Mouse (Mus musculus): ENCODE measurements around the gene Tpst1. TPM values are rescaled to one million over a fixed set of nuclear protein-coding genes. Genes with fewer than 3 reads are reported as not detected.
"Not testable (repeated sequence)": the region's sequence is repeated elsewhere in the genome, so short reads cannot be mapped to it uniquely, and the experiment has no call there.

The Tpst1 gene
- polyA plus RNA-seq, 1 experiment from 2014 or later = 72.9 TPM

- WGBS = 69% methylated on average over 2 of the region's 2 CpGs
- not testable (repeated sequence) for ATAC-seq (replicated peaks; ENCODE audit: insufficient number of reproducible peaks, low FRiP score, low TSS enrichment, low read depth); H3K4me1 ChIP-seq (ENCODE audit: control insufficient read depth, insufficient read depth, low read length); H3K27me3 ChIP-seq (ENCODE audit: control insufficient read depth, insufficient read depth, low read length); H3K4me2 ChIP-seq (ENCODE audit: low read depth, low read length); H3K4me3 ChIP-seq (ENCODE audit: low read depth, low read length); H3K9me3 ChIP-seq (replicated peaks; ENCODE audit: control insufficient read depth, low read length); DNase-seq (ENCODE audit: low spot score); H3K9ac ChIP-seq (replicated peaks; ENCODE audit: low read length); H3K27ac ChIP-seq (replicated peaks; ENCODE audit: low read depth, low read length); H3K36me3 ChIP-seq (replicated peaks; ENCODE audit: control insufficient read depth, insufficient read depth, low read depth, low read length)
Observed at GRCm38 (mm10) chr5:130036300-130036699, 36.8 kb upstream of the Tpst1 start.

GRCm38 (mm10) chr5:130037752-130038455 is 35.2 kb upstream of the Tpst1 start:
- WGBS = 64% methylated on average over 19 of the region's 19 CpGs
- H3K4me2 ChIP-seq (ENCODE audit: low read depth, low read length) = no peak overlapping the region
- no peak overlapping the region for H3K9ac ChIP-seq (replicated peaks; ENCODE audit: low read length)
- DNase-seq (ENCODE audit: low spot score) (peak; percentile 80), ATAC-seq (replicated peaks; ENCODE audit: insufficient number of reproducible peaks, low FRiP score, low TSS enrichment, low read depth) (no peak)
- no peak overlapping the region for H3K4me3 ChIP-seq (ENCODE audit: low read depth, low read length)
- no peaks in the 10 kb centered on the region; the same call in 1 of the 2 replicates for H3K36me3 ChIP-seq (replicated peaks; ENCODE audit: control insufficient read depth, insufficient read depth, low read depth, low read length)
- no peaks in the 10 kb centered on the region for H3K9me3 ChIP-seq (replicated peaks; ENCODE audit: control insufficient read depth, low read length)
- no peak overlapping the region for H3K27ac ChIP-seq (replicated peaks; ENCODE audit: low read depth, low read length)
- no peaks in the 10 kb centered on the region for H3K4me1 ChIP-seq (ENCODE audit: control insufficient read depth, insufficient read depth, low read length)
- H3K27me3 ChIP-seq (ENCODE audit: control insufficient read depth, insufficient read depth, low read length) = no peaks in the 10 kb centered on the region

- 92% methylated on average over 4 of the region's 4 CpGs for WGBS
- ATAC-seq (replicated peaks; ENCODE audit: insufficient number of reproducible peaks, low FRiP score, low TSS enrichment, low read depth) = no peak
- H3K27ac ChIP-seq (replicated peaks; ENCODE audit: low read depth, low read length) = no peak overlapping the region
Observed at GRCm38 (mm10) chr5:130040797-130041196, 32.3 kb upstream of the Tpst1 start.

GRCm38 (mm10) chr5:130041262-130041661 is 31.9 kb upstream of the Tpst1 start:
- ATAC-seq (replicated peaks; ENCODE audit: insufficient number of reproducible peaks, low FRiP score, low TSS enrichment, low read depth) (no peak), DNase-seq (ENCODE audit: low spot score) (no peak)
- Histone ChIP-seq H3K27ac (replicated peaks; ENCODE audit: low read depth, low read length) (no peak overlapping the region), H3K36me3 (replicated peaks; ENCODE audit: control insufficient read depth, insufficient read depth, low read depth, low read length) (no peaks in the 10 kb centered on the region; the same call in 1 of the 2 replicates), H3K4me1 (ENCODE audit: control insufficient read depth, insufficient read depth, low read length) (no peaks in the 10 kb centered on the region), H3K9me3 (replicated peaks; ENCODE audit: control insufficient read depth, low read length) (no peaks in the 10 kb centered on the region), H3K27me3 (ENCODE audit: control insufficient read depth, insufficient read depth, low read length) (no peaks in the 10 kb centered on the region), H3K4me3 (ENCODE audit: low read depth, low read length) (no peak overlapping the region), H3K9ac (replicated peaks; ENCODE audit: low read length) (no peak overlapping the region), H3K4me2 (ENCODE audit: low read depth, low read length) (no peak overlapping the region)
- WGBS = 89% methylated on average over 4 of the region's 4 CpGs

More at GRCm38 (mm10) chr5:130040797-130041196, 32.3 kb upstream of the Tpst1 start:
- no peaks in the 10 kb centered on the region for H3K9me3 ChIP-seq (replicated peaks; ENCODE audit: control insufficient read depth, low read length)
- H3K9ac ChIP-seq (replicated peaks; ENCODE audit: low read length) = no peak overlapping the region
- H3K4me1 ChIP-seq (ENCODE audit: control insufficient read depth, insufficient read depth, low read length) = no peaks in the 10 kb centered on the region
- no peaks in the 10 kb centered on the region; the same call in 1 of the 2 replicates for H3K36me3 ChIP-seq (replicated peaks; ENCODE audit: control insufficient read depth, insufficient read depth, low read depth, low read length)
- no peaks in the 10 kb centered on the region for H3K27me3 ChIP-seq (ENCODE audit: control insufficient read depth, insufficient read depth, low read length)
- no peak for DNase-seq (ENCODE audit: low spot score)
- no peak overlapping the region for H3K4me2 ChIP-seq (ENCODE audit: low read depth, low read length)
- H3K4me3 ChIP-seq (ENCODE audit: low read depth, low read length) = no peak overlapping the region

- Histone ChIP-seq H3K4me3 (ENCODE audit: low read depth, low read length) (no peak overlapping the region), H3K27ac (replicated peaks; ENCODE audit: low read depth, low read length) (no peak overlapping the region), H3K9me3 (replicated peaks; ENCODE audit: control insufficient read depth, low read length) (no peaks in the 10 kb centered on the region), H3K27me3 (ENCODE audit: control insufficient read depth, insufficient read depth, low read length) (no peaks in the 10 kb centered on the region), H3K36me3 (replicated peaks; ENCODE audit: control insufficient read depth, insufficient read depth, low read depth, low read length) (peaks cover 2% of the 10 kb centered on the region), H3K4me1 (ENCODE audit: control insufficient read depth, insufficient read depth, low read length) (no peaks in the 10 kb centered on the region), H3K4me2 (ENCODE audit: low read depth, low read length) (no peak overlapping the region), H3K9ac (replicated peaks; ENCODE audit: low read length) (no peak overlapping the region)
- WGBS = 88% methylated on average over 3 of the region's 3 CpGs
- ATAC-seq (replicated peaks; ENCODE audit: insufficient number of reproducible peaks, low FRiP score, low TSS enrichment, low read depth) (no peak), DNase-seq (ENCODE audit: low spot score) (no peak)
Observed at GRCm38 (mm10) chr5:130043741-130044140, 29.4 kb upstream of the Tpst1 start.

GRCm38 (mm10) chr5:130044201-130044695 is 28.9 kb upstream of the Tpst1 start:
- Histone ChIP-seq H3K9me3 (replicated peaks; ENCODE audit: control insufficient read depth, low read length) (no peaks in the 10 kb centered on the region), H3K9ac (replicated peaks; ENCODE audit: low read length) (no peak overlapping the region), H3K4me2 (ENCODE audit: low read depth, low read length) (no peak overlapping the region), H3K4me1 (ENCODE audit: control insufficient read depth, insufficient read depth, low read length) (no peaks in the 10 kb centered on the region), H3K36me3 (replicated peaks; ENCODE audit: control insufficient read depth, insufficient read depth, low read depth, low read length) (peaks cover 2% of the 10 kb centered on the region), H3K27me3 (ENCODE audit: control insufficient read depth, insufficient read depth, low read length) (no peaks in the 10 kb centered on the region), H3K4me3 (ENCODE audit: low read depth, low read length) (no peak overlapping the region), H3K27ac (replicated peaks; ENCODE audit: low read depth, low read length) (no peak overlapping the region)
- ATAC-seq (replicated peaks; ENCODE audit: insufficient number of reproducible peaks, low FRiP score, low TSS enrichment, low read depth) (no peak), DNase-seq (ENCODE audit: low spot score) (peak; percentile 24)
- 79% methylated on average over 7 of the region's 7 CpGs for WGBS

GRCm38 (mm10) chr5:130046100-130046499 is 27.0 kb upstream of the Tpst1 start:
- Histone ChIP-seq H3K27ac (replicated peaks; ENCODE audit: low read depth, low read length) (no peak overlapping the region), H3K9ac (replicated peaks; ENCODE audit: low read length) (no peak overlapping the region), H3K36me3 (replicated peaks; ENCODE audit: control insufficient read depth, insufficient read depth, low read depth, low read length) (peaks cover 2% of the 10 kb centered on the region), H3K4me2 (ENCODE audit: low read depth, low read length) (no peak overlapping the region), H3K27me3 (ENCODE audit: control insufficient read depth, insufficient read depth, low read length) (no peaks in the 10 kb centered on the region), H3K4me1 (ENCODE audit: control insufficient read depth, insufficient read depth, low read length) (no peaks in the 10 kb centered on the region), H3K9me3 (replicated peaks; ENCODE audit: control insufficient read depth, low read length) (no peaks in the 10 kb centered on the region), H3K4me3 (ENCODE audit: low read depth, low read length) (no peak overlapping the region)
- ATAC-seq (replicated peaks; ENCODE audit: insufficient number of reproducible peaks, low FRiP score, low TSS enrichment, low read depth) (no peak), DNase-seq (ENCODE audit: low spot score) (no peak)
- 86% methylated on average over 7 of the region's 7 CpGs for WGBS

GRCm38 (mm10) chr5:130046589-130046988 is 26.5 kb upstream of the Tpst1 start:
- Histone ChIP-seq H3K9me3 (replicated peaks; ENCODE audit: control insufficient read depth, low read length) (no peaks in the 10 kb centered on the region), H3K4me3 (ENCODE audit: low read depth, low read length) (no peak overlapping the region), H3K4me1 (ENCODE audit: control insufficient read depth, insufficient read depth, low read length) (no peaks in the 10 kb centered on the region), H3K27ac (replicated peaks; ENCODE audit: low read depth, low read length) (no peak overlapping the region), H3K4me2 (ENCODE audit: low read depth, low read length) (no peak overlapping the region), H3K36me3 (replicated peaks; ENCODE audit: control insufficient read depth, insufficient read depth, low read depth, low read length) (peaks cover 2% of the 10 kb centered on the region), H3K9ac (replicated peaks; ENCODE audit: low read length) (no peak overlapping the region), H3K27me3 (ENCODE audit: control insufficient read depth, insufficient read depth, low read length) (no peaks in the 10 kb centered on the region)
- DNase-seq (ENCODE audit: low spot score) (no peak), ATAC-seq (replicated peaks; ENCODE audit: insufficient number of reproducible peaks, low FRiP score, low TSS enrichment, low read depth) (no peak)
- 74% methylated on average over 10 of the region's 10 CpGs for WGBS
